Mouse (Mus musculus): ENCODE results near the gene Nsun2.

The Nsun2 gene

DNA sequence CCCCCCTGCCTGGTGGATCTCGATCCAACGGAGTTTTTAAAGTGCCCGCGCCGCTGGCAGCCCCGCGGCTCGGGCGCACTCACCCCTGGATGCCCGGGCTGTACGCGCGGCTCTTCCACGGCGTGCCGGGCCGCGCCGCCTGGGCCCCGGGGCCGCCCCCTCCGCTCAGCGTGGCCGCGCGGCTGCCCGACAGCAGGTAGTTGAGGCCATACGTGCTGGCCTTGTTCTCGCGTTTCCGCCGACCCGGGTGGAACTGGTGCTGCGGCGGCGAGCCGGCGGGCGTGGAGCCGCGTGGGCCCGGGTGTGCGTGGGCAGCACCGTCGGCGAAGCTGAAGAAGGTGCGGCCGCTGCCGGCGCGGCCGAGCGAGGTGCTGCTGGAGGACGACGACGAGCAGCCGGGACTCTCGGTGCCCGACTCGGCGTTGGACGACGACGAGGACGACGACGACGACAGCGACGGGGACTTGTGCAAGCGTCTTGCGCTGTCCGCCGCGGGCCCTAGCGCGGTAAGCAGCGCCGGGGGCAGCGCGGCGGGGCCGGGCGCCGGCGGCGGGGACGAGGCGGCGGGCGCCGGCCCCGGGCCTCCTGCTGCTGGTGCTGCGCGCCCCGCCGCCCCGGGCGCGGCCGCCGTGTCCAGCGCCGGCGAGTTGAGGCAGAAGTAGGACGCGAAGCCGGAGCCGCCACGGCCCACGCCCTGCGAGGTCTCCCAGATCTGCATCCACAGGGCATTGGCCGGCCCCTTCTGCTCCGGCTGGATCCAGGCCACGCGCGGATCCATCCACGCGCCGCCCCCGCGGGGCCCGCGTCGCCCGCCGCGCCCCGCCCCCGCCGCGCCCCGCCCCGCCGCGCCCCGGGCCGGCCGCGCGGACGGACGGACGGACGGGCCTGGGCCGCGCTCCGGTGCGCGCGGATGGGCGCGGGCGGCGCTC is at the start of gene Nsun2:
Gene Nsun2, plus strand, starts transcription at position 342 of the 929 bp plus-strand sequence.
- peak; percentile 46 for DNase-seq (ENCODE audit: low spot score)

GRCm38 (mm10) chr13:69485326-69485725 is 48.2 kb upstream of the Nsun2 start:
- no peak for DNase-seq (ENCODE audit: low spot score)

DNA sequence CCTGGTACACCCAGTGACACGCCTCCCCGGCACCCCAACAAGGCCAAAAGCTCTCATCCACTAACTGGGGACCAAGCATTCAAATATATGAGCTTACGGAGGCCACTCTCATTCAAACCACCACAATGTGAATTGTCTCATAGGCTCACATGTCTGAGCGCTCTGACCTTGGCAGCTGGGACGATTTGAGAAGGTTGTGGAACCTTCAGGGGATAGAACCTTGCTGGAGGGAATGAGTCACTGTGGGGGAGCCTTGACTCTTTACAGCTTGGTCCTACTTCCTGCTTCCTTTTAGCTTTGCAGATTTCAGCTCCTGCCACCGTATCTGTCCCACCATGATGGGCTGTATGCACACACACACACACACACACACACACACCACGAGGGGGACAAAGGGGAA is 47.7 kb upstream of the Nsun2 start:
- no peak for DNase-seq (ENCODE audit: low spot score)

- DNase-seq (ENCODE audit: low spot score): no peak
Observed at GRCm38 (mm10) chr13:69487108-69487507, 46.4 kb upstream of the Nsun2 start.

DNA sequence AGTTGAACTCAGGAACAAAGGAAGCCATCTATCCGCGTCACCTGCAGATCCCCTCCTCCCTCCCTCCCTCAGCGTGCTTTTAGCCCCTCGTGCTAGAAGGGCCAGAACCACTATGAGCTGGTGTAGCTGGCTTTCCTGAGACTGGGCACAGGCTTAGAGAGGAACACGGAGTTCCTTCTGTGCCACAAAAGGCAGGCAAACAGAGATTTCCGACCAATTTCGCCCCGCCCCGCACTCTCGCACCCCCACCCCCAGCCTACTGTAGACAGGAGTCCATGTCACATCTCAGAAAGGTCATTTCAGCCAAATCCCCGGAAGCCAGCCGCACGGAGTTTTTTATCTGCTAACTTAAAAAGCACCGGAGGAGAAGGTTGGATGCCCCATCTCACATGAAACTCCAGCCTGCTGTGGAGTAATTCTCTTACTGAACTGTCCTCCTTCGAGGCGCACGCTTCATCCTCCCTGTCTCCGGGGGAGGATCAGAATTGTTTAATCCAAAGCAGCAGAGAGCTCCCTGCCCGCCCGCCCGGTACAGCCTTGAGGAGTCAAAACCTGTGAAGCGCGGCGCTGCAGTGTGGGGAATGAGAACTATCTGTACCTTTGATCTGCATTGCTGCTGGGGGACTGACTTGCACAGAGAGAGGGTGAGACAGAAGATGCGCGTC is 45.8 kb upstream of the Nsun2 start:
- no peak for DNase-seq (ENCODE audit: low spot score)

DNA sequence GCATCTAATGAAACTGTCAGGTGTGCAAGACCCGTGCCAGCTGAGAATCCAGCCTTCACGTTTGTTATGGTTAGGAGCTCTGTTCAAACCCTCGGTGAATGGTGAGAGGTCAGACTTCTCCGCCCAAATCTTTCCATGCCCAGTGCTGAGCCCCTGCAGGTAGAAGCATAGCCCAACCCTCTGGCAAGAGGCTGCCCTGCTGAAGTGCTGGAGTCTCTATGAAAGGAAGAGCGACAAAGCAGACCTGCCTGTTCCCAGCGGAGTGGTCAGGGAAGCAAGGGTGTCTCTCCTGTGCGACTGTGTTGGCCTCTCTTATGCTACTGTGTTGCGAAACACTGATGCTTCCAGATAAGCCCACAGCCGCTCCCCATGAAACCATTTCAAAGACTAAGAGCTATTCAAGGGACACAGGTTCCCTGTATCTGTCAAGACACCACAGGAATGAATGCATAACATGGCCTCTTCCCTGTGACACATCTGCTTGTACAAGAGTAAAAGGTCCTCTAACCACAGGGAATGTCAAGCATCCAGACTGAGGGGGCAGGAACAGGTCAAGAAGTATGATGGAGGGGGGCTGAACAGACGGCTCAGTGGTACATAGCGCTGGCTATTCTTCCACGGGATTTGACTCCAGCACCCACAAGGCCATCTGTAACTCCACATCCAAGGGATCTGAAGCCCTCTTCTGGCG is 44.8 kb upstream of the Nsun2 start:
- no peak for DNase-seq (ENCODE audit: low spot score)

GRCm38 (mm10) chr13:69489777-69490176 is 43.8 kb upstream of the Nsun2 start:
- DNase-seq (ENCODE audit: low spot score): no peak

DNA sequence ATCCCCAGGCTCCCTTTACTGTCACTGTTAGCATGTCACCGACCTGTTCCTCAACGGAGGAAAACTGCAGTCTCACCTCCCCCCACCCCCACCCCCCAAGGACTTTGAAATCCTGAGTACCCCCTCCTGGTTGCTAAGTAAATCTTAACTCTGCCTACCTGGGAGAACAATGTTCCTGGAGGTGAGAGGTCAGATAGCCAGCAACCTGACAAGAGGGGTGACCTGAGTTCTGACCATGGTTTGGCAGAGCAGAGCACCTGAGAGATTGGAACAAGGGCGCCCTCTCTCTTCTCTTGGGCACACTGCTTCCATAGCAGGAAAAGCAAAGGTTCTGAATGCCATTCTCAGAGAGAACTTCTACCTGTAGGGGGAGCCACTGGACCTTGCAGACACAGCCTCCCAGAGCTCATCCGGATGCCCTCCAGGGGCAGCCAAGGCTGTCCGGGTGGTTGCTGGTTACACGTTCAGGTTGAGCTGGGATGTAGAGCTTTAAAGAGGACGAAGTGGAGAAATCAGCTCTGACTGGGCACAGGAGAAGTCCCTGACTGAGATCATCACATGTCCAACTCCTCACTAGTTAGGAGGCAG is 40.6 kb upstream of the Nsun2 start:
- DNase-seq (ENCODE audit: low spot score): no peak

- DNase-seq (ENCODE audit: low spot score): no peak
Observed at GRCm38 (mm10) chr13:69498276-69498675, 35.3 kb upstream of the Nsun2 start.

DNA sequence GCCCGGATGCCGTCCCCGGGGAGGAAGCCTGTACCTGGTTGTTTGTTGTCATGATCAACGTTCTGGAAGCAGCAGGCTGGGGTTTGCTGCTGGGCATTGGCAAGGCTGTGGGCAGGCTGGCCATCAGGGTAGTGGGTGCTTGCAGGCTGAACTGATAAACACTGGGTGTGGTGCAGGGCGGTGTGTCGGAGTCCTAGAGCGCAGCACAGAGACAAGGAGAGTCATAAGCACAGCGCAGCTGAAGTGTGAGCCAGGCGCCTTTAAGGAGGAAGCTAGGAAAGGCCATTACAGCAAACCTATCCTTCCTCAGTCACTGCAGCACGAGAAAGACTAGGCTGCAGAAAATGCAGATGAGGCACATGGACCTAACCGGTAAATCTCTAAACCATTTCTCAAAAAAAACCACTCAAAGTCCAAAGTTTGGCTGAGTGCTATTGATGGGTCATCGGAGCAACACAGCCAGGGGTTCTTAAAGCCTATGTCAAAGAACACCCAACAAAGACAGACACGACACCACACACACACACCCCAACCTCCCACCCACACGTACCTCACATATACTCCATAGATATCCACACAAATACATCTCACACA is 31.3 kb upstream of the Nsun2 start:
- no peak for DNase-seq (ENCODE audit: low spot score)

GRCm38 (mm10) chr13:69502863-69503262 is 30.7 kb upstream of the Nsun2 start:
- no peak for DNase-seq (ENCODE audit: low spot score)

GRCm38 (mm10) chr13:69506341-69507086 is 27.0 kb upstream of the Nsun2 start:
- no peak for DNase-seq (ENCODE audit: low spot score)

- no peak for DNase-seq (ENCODE audit: low spot score)
Observed at GRCm38 (mm10) chr13:69507666-69508065, 25.9 kb upstream of the Nsun2 start.

- no peak for DNase-seq (ENCODE audit: low spot score)
Observed at GRCm38 (mm10) chr13:69509391-69510244, 23.9 kb upstream of the Nsun2 start.

DNA sequence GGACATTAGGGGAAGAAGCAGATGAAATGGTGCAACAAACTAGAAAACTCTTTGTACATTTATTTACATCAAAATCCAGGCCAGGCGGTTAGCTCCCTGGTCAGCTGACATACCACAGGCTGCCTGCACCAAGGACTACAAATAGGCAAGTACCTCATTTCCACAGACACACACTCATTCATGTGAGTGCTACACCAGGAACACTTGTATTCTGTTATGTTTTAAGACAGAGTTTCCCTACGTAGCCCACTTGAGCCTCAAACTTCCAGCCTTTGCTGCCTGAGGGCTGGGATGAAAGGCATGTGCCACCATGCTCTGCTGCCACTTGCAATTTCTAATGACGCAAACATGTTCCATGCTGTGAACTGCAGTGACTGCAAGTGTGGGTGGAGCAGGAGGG is 18.5 kb upstream of the Nsun2 start:
- DNase-seq (ENCODE audit: low spot score): no peak

- DNase-seq (ENCODE audit: low spot score): no peak
Observed at GRCm38 (mm10) chr13:69517445-69517844, 16.1 kb upstream of the Nsun2 start.

DNA sequence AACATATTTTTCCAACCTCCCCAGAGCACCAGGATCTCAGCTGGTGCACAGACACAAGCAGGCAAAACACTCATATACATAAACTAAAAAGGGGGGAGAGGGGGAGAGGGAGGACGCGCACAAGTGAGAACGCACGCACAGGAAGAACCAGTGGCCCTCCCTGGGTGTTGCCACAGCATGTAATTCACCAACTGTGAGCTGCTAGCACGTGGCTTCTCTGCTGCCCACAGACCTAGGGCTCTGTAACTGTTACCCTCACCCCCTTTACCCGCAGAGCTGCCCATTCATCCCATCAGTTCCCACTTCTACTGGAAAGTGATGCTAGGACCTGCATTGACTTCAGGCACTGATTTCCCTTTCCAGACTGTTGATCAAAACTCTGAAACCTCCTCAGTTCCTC is 14.4 kb upstream of the Nsun2 start:
- no peak for DNase-seq (ENCODE audit: low spot score)

DNA sequence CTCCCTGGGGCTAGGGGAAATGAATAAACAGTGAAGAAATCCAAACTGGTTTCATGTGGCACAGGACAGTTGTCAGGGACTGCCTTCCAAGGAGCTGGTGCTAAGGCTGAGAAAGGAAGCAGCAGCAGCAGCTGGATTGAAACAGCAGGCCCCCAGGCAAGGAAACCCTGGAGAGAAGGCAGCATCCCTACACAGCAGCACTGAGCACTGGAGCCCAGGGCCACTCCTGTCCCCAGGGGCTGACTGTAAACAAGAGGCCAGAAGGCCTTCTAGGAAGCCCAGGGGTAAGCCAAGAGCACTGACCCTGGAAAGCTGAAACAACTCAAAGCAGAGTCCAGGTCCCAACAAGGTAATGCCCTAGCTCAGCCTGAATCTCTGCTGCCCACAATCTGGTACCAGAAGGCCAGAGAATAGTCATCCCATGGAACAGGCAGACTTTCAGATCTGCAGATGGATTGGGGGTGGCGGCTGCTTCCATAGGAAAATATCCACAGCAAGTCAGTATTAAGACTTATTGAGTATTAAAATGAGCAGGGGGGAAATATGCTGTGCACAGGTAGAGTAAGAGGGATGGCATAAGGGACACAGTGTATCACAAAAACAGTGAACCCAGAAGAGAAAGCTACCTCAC is 11.3 kb upstream of the Nsun2 start:
- no peak for DNase-seq (ENCODE audit: low spot score)

- no peak for DNase-seq (ENCODE audit: low spot score)
Observed at GRCm38 (mm10) chr13:69523444-69524157, 9.9 kb upstream of the Nsun2 start.

Data from ovary, postnatal 36 days (tissue).